Mouse (Mus musculus) CH12.LX (cell line): ENCODE measurements around the gene Adam21. TPM values are rescaled to one million over a fixed set of nuclear protein-coding genes. Genes with fewer than 3 reads are reported as not detected.

Experiments
- DNase-seq: peaks from one replicate; pipeline ENCODE4 v3.0.0-alpha.2; 2013; ENCODE audit errors: extremely low read depth
- H3K27ac ChIP-seq: 2 replicates; pipeline ENCODE4 v1.5.1; 2012; ENCODE audit warnings: low read depth, mild to moderate bottlenecking, control low read depth, moderate library complexity; ENCODE audit not compliant: insufficient read depth
- H3K27me3 ChIP-seq: replicated peaks from 2 replicates; pipeline ENCODE3; 2012; ENCODE audit warnings: inconsistent platforms
- H3K36me3 ChIP-seq, 2 experiments: replicated peaks in 1 of 2; 2 replicates each; pipeline versions ENCODE3 to v1.6.1; 2012; ENCODE audit warnings: inconsistent platforms in 1 of 2, low read length in 1 of 2, mild to moderate bottlenecking in 1 of 2, mixed read lengths in 1 of 2, moderate library complexity in 1 of 2; ENCODE audit not compliant: control insufficient read depth in 1 of 2, insufficient read depth in 1 of 2
- H3K4me1 ChIP-seq, 2 experiments: 2 replicates each; pipeline ENCODE4 v1.6.1; 2012; ENCODE audit warnings: inconsistent platforms in 1 of 2, moderate library complexity in 1 of 2; ENCODE audit not compliant: insufficient read depth in 2 of 2, control insufficient read depth in 1 of 2
- H3K4me2 ChIP-seq: 2 replicates; pipeline ENCODE4 v1.6.1; 2012; ENCODE audit warnings: low read depth, mild to moderate bottlenecking, control low read depth; ENCODE audit not compliant: poor library complexity, insufficient read depth, severe bottlenecking
- H3K4me3 ChIP-seq, 3 experiments: fragments of 150-350 bp in 1 of 3; sonication (generic) in 1 of 3; replicated peaks in 1 of 3; 2 replicates each; pipeline versions ENCODE3 to v1.5.1; 2011 to 2012; ENCODE audit warnings: low read depth in 2 of 3, low read length in 2 of 3, mild to moderate bottlenecking in 2 of 3, moderate library complexity in 2 of 3, control low read depth in 1 of 3, improper control_type of control experiment in 1 of 3, inconsistent platforms in 1 of 3, mixed read lengths in 1 of 3; ENCODE audit not compliant: poor library complexity in 1 of 3
- H3K79me2 ChIP-seq: replicated peaks from 2 replicates; pipeline ENCODE4 v1.6.1; 2012; ENCODE audit warnings: mild to moderate bottlenecking, moderate library complexity; ENCODE audit not compliant: control insufficient read depth, poor library complexity, insufficient read depth, severe bottlenecking; ENCODE audit errors: extremely low read depth
- H3K9ac ChIP-seq: 2 replicates; pipeline ENCODE4 v1.6.1; 2012; ENCODE audit warnings: low read depth, mild to moderate bottlenecking, control low read depth, moderate library complexity; ENCODE audit not compliant: insufficient read depth
- H3K9me3 ChIP-seq: replicated peaks from 2 replicates; pipeline ENCODE3; 2012; ENCODE audit warnings: low read length, inconsistent platforms, mixed read lengths
- CTCF ChIP-seq, 2 experiments: IDR thresholded peaks in 1 of 2; conservative IDR thresholded peaks in 1 of 2; 2 replicates each; pipeline ENCODE4 v1.5.1; 2011 to 2012; ENCODE audit warnings: low read depth in 2 of 2, low read length in 2 of 2, improper control_type of control experiment in 1 of 2, inconsistent platforms in 1 of 2, mild to moderate bottlenecking in 1 of 2, moderate library complexity in 1 of 2
- ETS1 ChIP-seq: conservative IDR thresholded peaks from 2 replicates; pipeline ENCODE4 v1.6.1; 2012; ENCODE audit warnings: low read depth, mild to moderate bottlenecking, inconsistent platforms, low read length, improper control_type of control experiment, moderate library complexity
- KAT2A ChIP-seq: IDR thresholded peaks from 2 replicates; pipeline ENCODE4 v1.6.1; 2012; ENCODE audit warnings: low read length, improper control_type of control experiment, inconsistent platforms; ENCODE audit not compliant: insufficient replicate concordance
- MAFK ChIP-seq: IDR thresholded peaks from 2 replicates; pipeline ENCODE4 v1.6.1; 2011; ENCODE audit warnings: low read length, improper control_type of control experiment; ENCODE audit not compliant: insufficient replicate concordance
- MAX ChIP-seq: IDR thresholded peaks from 2 replicates; pipeline ENCODE4 v1.6.1; 2011; ENCODE audit warnings: low read length, improper control_type of control experiment
- MAZ ChIP-seq: IDR thresholded peaks from 2 replicates; pipeline ENCODE4 v1.6.1; 2012; ENCODE audit warnings: low read depth, mild to moderate bottlenecking, inconsistent platforms, low read length, improper control_type of control experiment, moderate library complexity
- PAX5 ChIP-seq: IDR thresholded peaks from 2 replicates; pipeline ENCODE4 v1.6.1; 2012; ENCODE audit warnings: low read length, inconsistent platforms, mixed read lengths
- POLR2AphosphoS2 ChIP-seq: IDR thresholded peaks from 2 replicates; pipeline ENCODE4 v1.6.1; 2011; ENCODE audit warnings: low read depth, low read length, improper control_type of control experiment
- RAD21 ChIP-seq: IDR thresholded peaks from 2 replicates; pipeline ENCODE4 v1.6.1; 2011; ENCODE audit warnings: low read depth, mild to moderate bottlenecking, low read length, improper control_type of control experiment, moderate library complexity
- RCOR1 ChIP-seq: conservative IDR thresholded peaks from 2 replicates; pipeline ENCODE4 v1.6.1; 2012; ENCODE audit warnings: low read depth, mild to moderate bottlenecking, inconsistent platforms, low read length, improper control_type of control experiment
- SMC3 ChIP-seq: IDR thresholded peaks from 2 replicates; pipeline ENCODE4 v1.6.1; 2011; ENCODE audit warnings: low read depth, low read length, improper control_type of control experiment
- TBP ChIP-seq: conservative IDR thresholded peaks from 2 replicates; pipeline ENCODE4 v1.6.1; 2011; ENCODE audit warnings: low read depth, low read length, improper control_type of control experiment
- TCF12 ChIP-seq: IDR thresholded peaks from 2 replicates; pipeline ENCODE4 v1.6.1; 2014; ENCODE audit warnings: low read depth, mild to moderate bottlenecking, inconsistent platforms, low read length, improper control_type of control experiment
- ZC3H11A ChIP-seq: IDR thresholded peaks from 2 replicates; pipeline ENCODE4 v1.6.1; 2012; ENCODE audit warnings: low read depth, mild to moderate bottlenecking, inconsistent platforms, low read length, improper control_type of control experiment
- ZMIZ1 ChIP-seq: IDR thresholded peaks from 2 replicates; pipeline ENCODE4 v1.6.1; 2012; ENCODE audit warnings: low read depth, mild to moderate bottlenecking, inconsistent platforms, low read length, improper control_type of control experiment
- ZNF384 ChIP-seq: IDR thresholded peaks from 2 replicates; pipeline ENCODE4 v1.6.1; 2012; ENCODE audit warnings: low read depth, low read length, improper control_type of control experiment, inconsistent platforms
- dilution Hi-C: fragments of 300-500 bp; cut with MboI; formaldehyde crosslinking; loops from 2 replicates; pipeline ENCODE4 v1.14.3; 2020; ENCODE audit warnings: low sequenced_read_pairs; ENCODE audit not compliant: extremely low pct_unique_long_range_greater_than_20kb, extremely low pct_ligation_motif_present
- in situ Hi-C: fragments of 300-500 bp; cut with MboI; formaldehyde crosslinking; loops from 3 replicates; pipeline ENCODE4 v1.14.3; 2019; ENCODE audit warnings: low sequenced_read_pairs, low pct_ligation_motif_present, low pct_unique_long_range_greater_than_20kb, mixed read lengths
- polyA plus RNA-seq: library from polyadenylated mRNA; unstranded; fragments of >175 nt; gene quantifications from 2 replicates; pipeline ENCODE4 v1.2.1, GENCODE M21; 2012; ENCODE audit warnings: low read depth; ENCODE audit not compliant: insufficient read length
- total RNA-seq, 2 experiments: library from RNA; depleted of rRNA; stranded (reverse); fragments of 300-350 nt in 1 of 2; fragments of >200 nt in 1 of 2; gene quantifications; 2 replicates each; pipeline ENCODE4 v1.2.3; 2012 to 2014

Gene Adam21
- total and polyA plus RNA-seq, 3 experiments = 0.07 TPM; not detected in 2

- dilution Hi-C loops = no loop called here
These were observed 19.0 kb downstream of the Adam21 start for GRCm38 (mm10) chr12:81549286-81549685.

GRCm38 (mm10) chr12:81547163-81547562 lies 21.1 kb downstream of the Adam21 start:
- H3K27me3 ChIP-seq = no peaks in the 10 kb centered on the region

More at GRCm38 (mm10) chr12:81549286-81549685, 19.0 kb downstream of the Adam21 start:
- H3K4me2 ChIP-seq = no peak overlapping the region
- TF ChIP-seq SMC3 (no peak), TCF12 (no peak)
- TF ChIP-seq, all 38 proteins: peak for 0
- in situ Hi-C loops = no loop called here
- DNase-seq = no peak
- Histone ChIP-seq H3K27ac (no peak overlapping the region), H3K27me3 (no peaks in the 10 kb centered on the region), H3K4me3 (no peak overlapping the region), H3K9me3 (no peaks in the 10 kb centered on the region), H3K9ac (no peak overlapping the region), H3K79me2 (no peaks in the 10 kb centered on the region), H3K36me3 (no peaks in the 10 kb centered on the region), H3K4me1 (no peaks in the 10 kb centered on the region)

DNA sequence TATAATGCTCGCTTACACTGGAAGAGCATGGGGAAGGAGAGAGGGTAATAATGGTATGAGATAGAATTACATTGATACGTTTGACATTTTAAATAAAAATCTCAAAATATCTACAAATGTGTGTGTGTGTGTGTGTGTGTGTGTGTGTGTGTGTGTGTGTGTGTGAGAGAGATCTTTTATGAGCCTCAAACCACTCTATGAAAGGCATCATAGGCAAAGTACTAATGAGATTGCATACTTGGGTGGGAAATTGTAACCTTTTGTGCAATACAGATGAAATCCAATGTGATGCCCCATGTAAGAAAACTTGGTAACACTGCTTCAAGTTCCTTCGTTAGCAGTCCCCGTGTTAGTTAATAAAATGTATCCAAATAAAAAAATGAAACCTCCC lies 35.2 kb downstream of the Adam21 start:
- DNase-seq = peak; percentile 10
- H3K4me2 ChIP-seq = peak overlapping the region; percentile 75; the same call in 1 of the 2 replicates
- H3K9me3 ChIP-seq = no peaks in the 10 kb centered on the region
- peaks cover 21% of the 10 kb centered on the region for H3K79me2 ChIP-seq
- H3K36me3 ChIP-seq = peaks cover 0 to 5% of the 10 kb centered on the region in 2 experiments
- H3K27me3 ChIP-seq = no peaks in the 10 kb centered on the region
- H3K9ac ChIP-seq = peak overlapping the region; percentile 87
- peak overlapping the region; percentile 65 to 86 (median 85) for H3K4me3 ChIP-seq
- TF ChIP-seq MAX (no peak), PAX5 (no peak), RCOR1 (no peak), POLR2AphosphoS2 (0 out of 2 replicates have a peak, but pooled peaks have one; percentile 20), ZMIZ1 (no peak), MAZ (no peak), ZNF384 (no peak)
- TF ChIP-seq, all 38 proteins: peak for 1
- Histone ChIP-seq H3K27ac (no peak overlapping the region), H3K4me1 (peaks cover 2 to 18% of the 10 kb centered on the region in 2 experiments; a peak in 3 of 4 replicates)
- in situ Hi-C loops (no loop called here), dilution Hi-C loops (no loop called here)

More at GRCm38 (mm10) chr12:81547163-81547562, 21.1 kb downstream of the Adam21 start:
- no peak overlapping the region for H3K9ac ChIP-seq
- no peak overlapping the region for H3K4me3 ChIP-seq
- H3K36me3 ChIP-seq = no peaks in the 10 kb centered on the region
- H3K4me1 ChIP-seq = no peaks in the 10 kb centered on the region
- DNase-seq = no peak
- dilution Hi-C loops (no loop called here), in situ Hi-C loops (no loop called here)
- H3K79me2 ChIP-seq = no peaks in the 10 kb centered on the region
- H3K4me2 ChIP-seq = no peak overlapping the region
- TF ChIP-seq TBP (no peak), MAFK (no peak), RCOR1 (no peak), CTCF (conservative IDR thresholded peaks at IDR 0.05 in 1 of 2, IDR thresholded peaks at IDR 0.05 in 1 of 2; ENCODE audit: low read depth in 2 of 2, low read length in 2 of 2) (no peak), PAX5 (no peak), ZC3H11A (no peak), RAD21 (no peak), MAZ (no peak), KAT2A (no peak), ETS1 (no peak)
- H3K27ac ChIP-seq = no peak overlapping the region
- H3K9me3 ChIP-seq = no peaks in the 10 kb centered on the region
